Mouse (Mus musculus) heart, postnatal 0 days (tissue): Measurements from ENCODE around the gene P2ry1. TPM values are rescaled to one million over a fixed set of nuclear protein-coding genes. Genes with fewer than 3 reads are reported as not detected.

Experiments
- ATAC-seq: fragments of 200-750 bp; cut with Nextera tagmentation; 2 replicates; pipeline ENCODE4 v1.8.0; 2017; ENCODE audit warnings: low read depth, moderate number of reproducible peaks, moderate library complexity; ENCODE audit not compliant: insufficient read depth
- DNase-seq: peaks from one replicate; pipeline ENCODE4 v3.0.0-alpha.2; 2016; ENCODE audit warnings: low spot score
- H3K27ac ChIP-seq: fragments of 300-500 bp; sonication (generic); 2 replicates; pipeline ENCODE4 v1.5.1; 2014; ENCODE audit warnings: low read depth, mild to moderate bottlenecking
- H3K27me3 ChIP-seq: fragments of 300-500 bp; sonication (generic); 2 replicates; pipeline ENCODE4 v1.6.1; 2014; ENCODE audit warnings: low read length, mixed read lengths; ENCODE audit not compliant: control insufficient read depth, insufficient read depth
- H3K36me3 ChIP-seq: fragments of 300-500 bp; sonication (generic); replicated peaks from 2 replicates; pipeline ENCODE4 v1.6.1; 2014; ENCODE audit warnings: low read length, mixed read lengths; ENCODE audit not compliant: control insufficient read depth, insufficient read depth
- H3K4me1 ChIP-seq: fragments of 300-500 bp; sonication (generic); 2 replicates; pipeline ENCODE4 v1.6.1; 2014; ENCODE audit warnings: antibody characterized with exemption; ENCODE audit not compliant: control insufficient read depth, insufficient read depth
- H3K4me2 ChIP-seq: fragments of 300-500 bp; sonication (generic); 2 replicates; pipeline ENCODE4 v1.6.1; 2014; ENCODE audit warnings: low read depth, mild to moderate bottlenecking, low read length, moderate library complexity
- H3K4me3 ChIP-seq: fragments of 300-500 bp; sonication (generic); 2 replicates; pipeline ENCODE4 v1.5.1; 2014; ENCODE audit warnings: low read depth, low read length
- H3K9ac ChIP-seq: fragments of 300-500 bp; sonication (generic); replicated peaks from 2 replicates; pipeline ENCODE4 v1.6.1; 2014; ENCODE audit warnings: low read depth, low read length, mixed read lengths
- H3K9me3 ChIP-seq: fragments of 300-500 bp; sonication (generic); replicated peaks from 2 replicates; pipeline ENCODE4 v1.6.1; 2016; ENCODE audit warnings: low read length; ENCODE audit not compliant: control insufficient read depth
- CTCF ChIP-seq: IDR thresholded peaks from 2 replicates; pipeline ENCODE4 v1.5.1; 2016; ENCODE audit warnings: antibody characterized with exemption, control low read depth, low read depth
- EP300 ChIP-seq: IDR thresholded peaks from 2 replicates; pipeline ENCODE4 v1.6.1; 2016; ENCODE audit warnings: antibody characterized with exemption, low read depth
- WGBS: fragments of 180-500 bp; shearing (Covaris S2); extraction: QIAGEN DNeasy Blood & Tissue Kit; methylation state at CpG from one replicate; pipeline ENCODE4 v1.1.7; 2014; 5-methylcytosine and 5-hydroxymethylcytosine counted together
- polyA plus RNA-seq: library from polyadenylated mRNA; unstranded; fragments of >200 nt; fragmentation: Nextera tagmentation; extraction: Ambion mirVana; gene quantifications from 2 replicates; pipeline ENCODE4 v1.2.1, GENCODE M21; 2015
- total RNA-seq: library from RNA; depleted of rRNA; stranded (reverse); fragments of >200 nt; gene quantifications from 2 replicates; pipeline ENCODE4 v1.2.3, GENCODE M21; 2014; ENCODE audit warnings: low replicate concordance

P2ry1 gene
- total and polyA plus RNA-seq, 2 experiments from 2014 or later: 2.6 to 2.7 TPM

DNA sequence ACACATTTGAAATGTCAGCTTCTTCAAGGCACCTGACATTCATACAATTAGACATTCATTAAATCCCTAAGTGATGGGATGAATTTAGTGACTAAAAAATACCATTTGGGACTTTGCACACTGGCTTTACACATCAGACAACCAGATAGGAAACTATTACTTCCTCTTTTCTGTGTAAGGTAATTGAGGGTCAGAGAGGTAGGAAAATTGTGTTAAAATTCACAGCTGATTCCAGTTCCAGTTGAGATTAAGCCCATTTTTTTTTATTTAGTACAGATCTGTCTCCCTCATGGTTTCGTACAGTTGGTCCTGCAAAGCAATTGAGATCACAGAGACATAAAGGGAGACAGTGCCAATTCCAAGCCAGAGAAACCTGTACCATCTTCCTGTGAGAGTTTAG is 27.7 kb upstream of the P2ry1 start:
- WGBS: 68% methylated on average over 1 of the region's 1 CpGs
- no peaks in the 10 kb centered on the region for H3K27me3 ChIP-seq
- no peak overlapping the region for H3K27ac ChIP-seq
- TF ChIP-seq CTCF: no peak
- TF ChIP-seq EP300: no peak
- no peak overlapping the region for H3K9ac ChIP-seq
- no peak overlapping the region for H3K4me3 ChIP-seq
- no peaks in the 10 kb centered on the region for H3K36me3 ChIP-seq
- no peaks in the 10 kb centered on the region for H3K4me1 ChIP-seq
- DNase-seq (no peak), ATAC-seq (no peak)
- H3K4me2 ChIP-seq: no peak overlapping the region
- H3K9me3 ChIP-seq: no peaks in the 10 kb centered on the region

DNA sequence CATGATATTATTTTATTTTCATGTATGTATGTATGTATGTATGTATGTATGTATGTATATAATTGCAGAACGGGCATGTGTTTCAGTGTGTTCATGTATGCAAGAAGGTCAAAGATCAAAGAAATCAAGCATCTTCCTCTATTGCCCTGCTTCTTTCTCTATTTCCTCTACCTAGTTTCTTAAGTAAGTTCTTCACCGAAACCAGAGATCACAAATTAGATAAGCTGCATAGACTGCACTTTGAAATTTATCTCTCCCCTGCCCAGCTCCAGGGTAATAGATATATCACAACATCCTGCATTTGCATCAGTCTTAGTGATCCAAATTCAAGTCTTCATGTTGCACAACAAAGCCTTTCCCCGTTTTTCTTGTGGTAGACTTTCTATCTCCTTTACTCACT is 20.5 kb upstream of the P2ry1 start:
- no peak for DNase-seq
- Histone ChIP-seq H3K4me2 (no peak overlapping the region), H3K27me3 (no peaks in the 10 kb centered on the region), H3K9me3 (no peaks in the 10 kb centered on the region), H3K4me3 (no peak overlapping the region), H3K27ac (no peak overlapping the region), H3K9ac (no peak overlapping the region), H3K36me3 (no peaks in the 10 kb centered on the region), H3K4me1 (no peaks in the 10 kb centered on the region)
- WGBS: 71% methylated on average over 3 of the region's 3 CpGs
- TF ChIP-seq EP300 (no peak), CTCF (no peak)
- ATAC-seq: no peak

DNA sequence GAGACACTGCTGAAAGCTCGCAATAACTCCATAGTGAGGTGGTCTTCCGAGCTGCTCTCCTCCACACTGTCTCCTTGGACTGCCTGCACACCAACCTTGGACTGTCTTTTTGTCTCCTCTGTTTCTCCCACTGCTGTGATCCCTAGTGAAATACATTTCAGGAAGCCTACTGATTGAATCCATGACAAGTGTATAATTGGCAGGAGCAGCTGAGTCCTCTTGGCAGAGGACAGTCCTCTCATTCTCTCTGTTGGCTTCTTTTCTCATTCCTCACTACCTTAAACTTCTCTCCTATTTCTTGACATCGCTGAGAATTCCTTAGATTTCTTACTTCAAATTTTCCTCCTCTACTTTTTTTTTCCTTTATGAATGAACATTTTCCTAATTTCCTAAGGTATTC is 4.5 kb upstream of the P2ry1 start:
- Histone ChIP-seq H3K4me2 (no peak overlapping the region), H3K27me3 (no peaks in the 10 kb centered on the region), H3K9me3 (no peaks in the 10 kb centered on the region), H3K27ac (no peak overlapping the region), H3K4me1 (no peaks in the 10 kb centered on the region), H3K36me3 (no peaks in the 10 kb centered on the region), H3K9ac (no peak overlapping the region), H3K4me3 (no peak overlapping the region)
- no peak for ATAC-seq
- no peak for DNase-seq
- no peak for TF ChIP-seq EP300
- TF ChIP-seq CTCF: no peak
- 71% methylated on average over 3 of the region's 3 CpGs for WGBS

DNA sequence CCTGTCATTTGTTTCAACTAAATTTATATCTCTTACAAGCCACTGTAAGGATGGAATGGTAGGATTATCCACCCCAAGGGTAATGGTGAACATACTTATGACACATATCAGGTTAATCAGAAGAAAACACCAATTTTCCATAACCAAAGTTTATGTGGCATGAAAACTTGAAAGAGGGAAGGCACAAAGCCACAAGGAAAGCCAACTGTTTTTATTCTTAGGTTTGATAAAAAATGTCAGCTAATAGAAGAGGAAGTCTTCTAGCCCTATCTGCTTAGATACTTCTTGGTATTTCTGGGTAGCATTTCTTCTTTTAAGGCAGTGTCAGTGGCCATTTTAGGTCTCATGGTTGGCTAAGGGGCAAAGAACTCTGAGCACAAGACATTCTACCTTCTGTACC is 2.9 kb upstream of the P2ry1 start:
- H3K4me1 ChIP-seq: no peaks in the 10 kb centered on the region
- no peak for ATAC-seq

DNA sequence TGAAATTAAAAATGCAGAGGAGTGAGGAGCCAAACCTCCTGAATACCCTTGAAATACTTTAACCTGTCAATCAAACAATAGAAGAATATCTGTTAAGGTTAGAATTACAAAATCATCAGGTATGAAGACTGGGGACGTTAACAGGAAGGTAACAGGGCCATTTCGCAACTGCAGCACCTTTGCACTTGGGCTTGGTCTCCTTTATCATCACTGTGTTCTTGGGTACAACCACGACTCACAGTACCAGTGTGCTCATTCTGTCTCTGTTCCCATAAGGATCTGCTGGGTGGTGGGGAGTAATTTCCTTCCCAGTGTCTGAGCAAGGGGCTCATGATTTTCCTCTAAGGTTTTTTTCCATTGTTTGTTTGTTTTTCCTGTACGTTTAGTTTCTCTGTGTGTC is 1.8 kb upstream of the P2ry1 start:
- WGBS: 70% methylated on average over 4 of the region's 4 CpGs
- Histone ChIP-seq H3K27ac (no peak overlapping the region), H3K9me3 (no peaks in the 10 kb centered on the region), H3K36me3 (no peaks in the 10 kb centered on the region), H3K4me1 (no peaks in the 10 kb centered on the region), H3K27me3 (0 out of 2 replicates have a peak, but pooled peaks cover 11% of the 10 kb centered on the region), H3K4me2 (no peak overlapping the region), H3K4me3 (no peak overlapping the region), H3K9ac (no peak overlapping the region)
- TF ChIP-seq EP300 (no peak), CTCF (no peak)
- DNase-seq (no peak), ATAC-seq (no peak)

More for the DNA sequence above, 2.9 kb upstream of the P2ry1 start:
- Histone ChIP-seq H3K36me3 (no peaks in the 10 kb centered on the region), H3K4me3 (no peak overlapping the region), H3K4me2 (no peak overlapping the region), H3K9me3 (no peaks in the 10 kb centered on the region), H3K9ac (no peak overlapping the region), H3K27ac (no peak overlapping the region), H3K27me3 (0 out of 2 replicates have a peak, but pooled peaks cover 11% of the 10 kb centered on the region)
- no peak for TF ChIP-seq CTCF
- TF ChIP-seq EP300: no peak
- DNase-seq: no peak

DNA sequence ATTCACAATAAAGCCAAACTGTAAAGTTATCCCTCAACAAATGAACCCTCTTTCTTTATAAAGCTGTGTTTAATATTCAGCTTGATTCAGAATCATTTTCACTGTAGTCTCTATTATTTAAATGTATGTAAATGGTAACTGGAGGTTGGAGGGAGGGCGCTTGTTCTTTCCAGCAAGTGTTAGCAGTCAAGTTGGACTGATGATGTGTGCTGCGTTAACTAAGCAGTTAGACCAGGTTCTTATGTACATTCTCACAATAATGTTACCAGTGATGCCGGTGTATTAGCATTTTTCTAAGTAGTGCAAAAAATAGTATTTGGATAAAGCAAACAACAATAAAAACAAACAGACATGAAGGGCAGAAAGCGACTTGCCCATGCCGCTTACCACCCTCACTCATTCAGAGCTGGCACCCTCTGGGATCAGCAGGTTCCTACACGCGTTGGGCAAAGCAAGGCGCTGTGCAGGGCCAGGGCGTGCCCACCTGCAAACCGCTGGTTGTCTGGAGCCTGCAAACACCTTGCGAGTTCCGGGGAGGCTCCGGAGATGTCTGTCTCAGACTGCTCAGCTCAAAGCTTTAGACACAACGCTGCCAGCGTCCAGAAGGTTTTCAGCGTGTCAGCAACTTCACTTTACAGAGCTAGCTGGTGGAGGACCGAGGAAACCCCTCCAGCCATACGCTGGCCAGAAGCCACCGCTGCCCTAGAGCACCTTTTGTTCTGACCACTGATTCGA is 576 bp upstream of the P2ry1 start:
- no peak for DNase-seq
- H3K9ac ChIP-seq: peak overlapping the region; percentile 61
- no peaks in the 10 kb centered on the region for H3K36me3 ChIP-seq
- no peak for TF ChIP-seq EP300
- TF ChIP-seq CTCF: no peak
- H3K4me2 ChIP-seq: peak overlapping the region; percentile 97
- H3K27ac ChIP-seq: no peak overlapping the region
- H3K27me3 ChIP-seq: 0 out of 2 replicates have a peak, but pooled peaks cover 11% of the 10 kb centered on the region
- 3% methylated on average over 20 of the region's 20 CpGs for WGBS
- peak overlapping the region; percentile 70 for H3K4me3 ChIP-seq
- H3K4me1 ChIP-seq: no peaks in the 10 kb centered on the region
- no peaks in the 10 kb centered on the region for H3K9me3 ChIP-seq
- ATAC-seq: peak; percentile 16; the same call in 1 of the 2 replicates
